ENCODE assay signal across 14 mouse cellular contexts in the genomic region with DNA sequence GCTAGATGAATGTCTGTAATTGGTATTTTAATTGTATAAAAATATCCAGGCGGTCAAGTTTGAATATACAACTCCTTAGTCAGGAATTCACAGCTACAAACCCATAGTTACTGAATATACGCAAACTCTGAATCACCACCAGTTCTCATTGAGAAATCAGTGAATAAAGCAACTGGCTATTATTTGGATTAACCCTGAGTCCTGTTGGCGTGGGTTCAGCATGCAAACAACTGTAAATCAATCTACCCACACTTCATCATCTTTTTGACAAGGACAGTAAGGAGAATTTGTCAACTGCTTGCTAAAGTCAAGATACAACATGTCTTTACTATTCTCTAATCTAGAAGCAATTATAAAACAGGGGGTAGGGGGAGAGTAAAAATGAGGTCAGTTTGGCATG.
DNase-seq lines count a peak whose midpoint lies in the region.
"Had no signal": no experiment of that assay in that cellular context is flagged by ENCODE, and none has a peak within 500 bp of the region (broad histone marks: within the 10 kb centered on the region; RNA-seq: fewer than 3 reads in every experiment).

No protein-coding gene starts in this region.

- peak; percentile 69 for DNase-seq in adrenal gland, adult 2 months
- no peak for DNase-seq in adrenal gland, adult 18-20 months (ENCODE audit: low spot score in 2 of 2)
- DNase-seq in urinary bladder, postnatal 25 days (ENCODE audit: low spot score) = peak; percentile 23
- DNase-seq in urinary bladder, postnatal 10 days (ENCODE audit: low spot score) = no peak
- DNase-seq in adrenal gland, postnatal 14 days = peak; percentile 63
- no peak for DNase-seq in cerebellum, adult 9-10 months
- no peak for DNase-seq in retina, postnatal 1 day
- DNase-seq: cerebellum, postnatal 36 days; heart, adult 18-20 months; heart, postnatal 36 days; kidney, adult 8-10 months; kidney, postnatal 14 days; layer of hippocampus, postnatal 36 days; thymus, postnatal 36 days had no signal

Comparison
In these comparisons a context has a peak if more than half of its experiments do, and no peak if none do; other contexts are left out.
1. DNase-seq: peak in adrenal gland, adult 2 months (single experiment), urinary bladder, postnatal 25 days (single experiment) and adrenal gland, postnatal 14 days (single experiment); none in adrenal gland, adult 18-20 months (0 of 2), urinary bladder, postnatal 10 days (single experiment), cerebellum, adult 9-10 months (single experiment) and retina, postnatal 1 day (single experiment).